Mouse (Mus musculus) hindbrain, embryonic 16.5 days (tissue): ENCODE measurements at regions not wholly inside any gene's neighbourhood (a gene's known extent, or its start where the extent isn't known, plus 50 kb on each side); places are given as distances from the start of the nearest gene placed in this dataset.

Source experiments
- ATAC-seq: fragments of 200-750 bp; cut with Nextera tagmentation; 2 replicates; pipeline ENCODE4 v1.8.0; 2017; ENCODE audit warnings: moderate TSS enrichment, moderate library complexity
- H3K27ac ChIP-seq: fragments of 300-500 bp; sonication (generic); 2 replicates; pipeline ENCODE4 v1.5.1; 2014; ENCODE audit warnings: low read depth, mild to moderate bottlenecking, control low read depth, low read length, moderate library complexity
- H3K27me3 ChIP-seq: fragments of 300-500 bp; sonication (generic); replicated peaks from 2 replicates; pipeline ENCODE4 v1.6.1; 2014; ENCODE audit warnings: low read length; ENCODE audit not compliant: control insufficient read depth, insufficient read depth
- H3K36me3 ChIP-seq: fragments of 300-500 bp; sonication (generic); 2 replicates; pipeline ENCODE4 v1.6.1; 2014; ENCODE audit warnings: mild to moderate bottlenecking, low read length, moderate library complexity, mixed read lengths; ENCODE audit not compliant: control insufficient read depth, insufficient read depth
- H3K4me1 ChIP-seq: fragments of 300-500 bp; sonication (generic); 2 replicates; pipeline ENCODE4 v1.6.1; 2014; ENCODE audit warnings: low read depth, low read length; ENCODE audit not compliant: control insufficient read depth, insufficient read depth
- H3K4me2 ChIP-seq: fragments of 300-500 bp; sonication (generic); 2 replicates; pipeline ENCODE4 v1.6.1; 2014; ENCODE audit warnings: mild to moderate bottlenecking, low read length, control low read depth, moderate library complexity
- H3K4me3 ChIP-seq: fragments of 300-500 bp; sonication (generic); 2 replicates; pipeline ENCODE4 v1.5.1; 2014; ENCODE audit warnings: mild to moderate bottlenecking, low read length, control low read depth, moderate library complexity
- H3K9ac ChIP-seq: fragments of 300-500 bp; sonication (generic); 2 replicates; pipeline ENCODE4 v1.6.1; 2014; ENCODE audit warnings: low read depth, mild to moderate bottlenecking, control low read depth, low read length, moderate library complexity
- H3K9me3 ChIP-seq: fragments of 300-500 bp; sonication (generic); 2 replicates; pipeline ENCODE4 v1.6.1; 2014; ENCODE audit warnings: mild to moderate bottlenecking, low read length, moderate library complexity; ENCODE audit not compliant: control insufficient read depth
- WGBS: fragments of 180-500 bp; shearing (Covaris S2); extraction: QIAGEN DNeasy Blood & Tissue Kit; methylation state at CpG from one replicate; pipeline ENCODE4 v1.1.7; 2014; 5-methylcytosine and 5-hydroxymethylcytosine counted together

DNA sequence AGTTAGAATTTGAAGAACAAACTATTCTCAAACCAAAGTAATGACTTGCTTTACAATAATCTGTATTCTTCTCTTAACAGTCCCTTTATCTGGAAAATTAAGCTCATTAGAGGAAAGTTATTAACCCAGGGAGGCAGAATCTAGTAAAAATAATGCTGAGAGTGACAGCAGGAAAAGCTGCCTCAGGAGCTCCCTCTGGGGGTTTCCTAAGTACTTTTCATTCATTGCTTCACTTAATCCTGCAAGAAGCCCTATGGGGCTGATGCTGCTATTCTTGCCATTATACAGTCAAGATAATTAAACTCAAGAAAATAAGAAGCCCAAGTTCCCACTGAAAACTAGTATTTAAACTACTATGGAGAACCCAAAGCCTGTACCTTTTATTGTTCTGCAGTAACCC lies 3563.9 kb upstream of the Gm7489 start:
- no peak overlapping the region for H3K4me2 ChIP-seq
- H3K36me3 ChIP-seq, result no peaks in the 10 kb centered on the region
- H3K4me1 ChIP-seq, result no peaks in the 10 kb centered on the region
- no peak overlapping the region for H3K27ac ChIP-seq
- no peak overlapping the region for H3K9ac ChIP-seq
- no peak for ATAC-seq
- H3K27me3 ChIP-seq, result no peaks in the 10 kb centered on the region
- no peaks in the 10 kb centered on the region for H3K9me3 ChIP-seq
- no peak overlapping the region for H3K4me3 ChIP-seq

DNA sequence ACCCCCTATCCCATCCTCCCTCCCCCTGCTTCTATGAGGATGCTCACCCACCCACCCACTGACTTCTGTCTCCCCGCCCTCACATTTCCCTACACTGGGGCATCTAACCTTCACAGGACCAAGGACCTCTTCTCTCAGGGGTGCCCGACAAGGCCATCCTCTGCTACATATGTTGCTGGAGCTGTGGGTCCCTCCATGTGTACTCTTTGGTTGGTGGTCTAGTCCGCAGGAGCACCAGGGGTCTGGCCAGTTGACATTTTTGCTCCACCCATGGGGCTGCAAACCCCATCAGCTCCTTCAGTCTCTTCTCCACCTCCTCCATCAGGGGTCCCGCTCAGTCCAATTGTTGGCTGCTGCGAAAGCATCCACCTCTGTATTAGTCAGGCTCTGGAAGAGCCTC lies 3539.2 kb upstream of the Gm7489 start:
- no peak overlapping the region for H3K4me3 ChIP-seq
- no peaks in the 10 kb centered on the region for H3K36me3 ChIP-seq
- H3K4me2 ChIP-seq, result no peak overlapping the region
- WGBS, result 94% methylated on average over 5 of the region's 5 CpGs
- no peak for ATAC-seq
- no peaks in the 10 kb centered on the region for H3K27me3 ChIP-seq
- no peak overlapping the region for H3K9ac ChIP-seq
- no peaks in the 10 kb centered on the region for H3K4me1 ChIP-seq
- no peak overlapping the region for H3K27ac ChIP-seq
- H3K9me3 ChIP-seq, result no peaks in the 10 kb centered on the region

DNA sequence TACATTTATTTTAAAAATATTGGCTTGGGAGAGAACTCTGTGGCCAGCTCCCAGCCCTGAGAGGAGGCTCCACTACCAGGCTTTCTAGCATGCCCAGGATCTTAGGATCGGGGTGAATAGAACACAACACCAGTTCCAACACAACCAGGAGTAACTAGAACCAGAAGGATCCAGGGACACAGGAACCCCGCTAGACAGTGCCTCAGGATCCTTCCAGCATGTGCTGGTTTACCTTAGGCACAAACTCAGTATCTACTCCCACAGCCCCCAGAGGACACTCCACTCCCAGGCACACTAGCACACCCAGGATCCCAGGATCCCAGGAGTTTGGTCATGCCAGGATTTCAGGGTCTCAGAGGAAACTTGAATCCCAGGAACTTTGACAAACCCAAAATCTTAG lies 3537.8 kb upstream of the Gm7489 start:
- ATAC-seq, result no peak
- Histone ChIP-seq H3K36me3 (no peaks in the 10 kb centered on the region), H3K9ac (no peak overlapping the region), H3K27me3 (no peaks in the 10 kb centered on the region), H3K27ac (no peak overlapping the region), H3K4me3 (no peak overlapping the region), H3K4me1 (no peaks in the 10 kb centered on the region), H3K9me3 (no peaks in the 10 kb centered on the region), H3K4me2 (no peak overlapping the region)
- 91% methylated on average over 2 of the region's 2 CpGs for WGBS

DNA sequence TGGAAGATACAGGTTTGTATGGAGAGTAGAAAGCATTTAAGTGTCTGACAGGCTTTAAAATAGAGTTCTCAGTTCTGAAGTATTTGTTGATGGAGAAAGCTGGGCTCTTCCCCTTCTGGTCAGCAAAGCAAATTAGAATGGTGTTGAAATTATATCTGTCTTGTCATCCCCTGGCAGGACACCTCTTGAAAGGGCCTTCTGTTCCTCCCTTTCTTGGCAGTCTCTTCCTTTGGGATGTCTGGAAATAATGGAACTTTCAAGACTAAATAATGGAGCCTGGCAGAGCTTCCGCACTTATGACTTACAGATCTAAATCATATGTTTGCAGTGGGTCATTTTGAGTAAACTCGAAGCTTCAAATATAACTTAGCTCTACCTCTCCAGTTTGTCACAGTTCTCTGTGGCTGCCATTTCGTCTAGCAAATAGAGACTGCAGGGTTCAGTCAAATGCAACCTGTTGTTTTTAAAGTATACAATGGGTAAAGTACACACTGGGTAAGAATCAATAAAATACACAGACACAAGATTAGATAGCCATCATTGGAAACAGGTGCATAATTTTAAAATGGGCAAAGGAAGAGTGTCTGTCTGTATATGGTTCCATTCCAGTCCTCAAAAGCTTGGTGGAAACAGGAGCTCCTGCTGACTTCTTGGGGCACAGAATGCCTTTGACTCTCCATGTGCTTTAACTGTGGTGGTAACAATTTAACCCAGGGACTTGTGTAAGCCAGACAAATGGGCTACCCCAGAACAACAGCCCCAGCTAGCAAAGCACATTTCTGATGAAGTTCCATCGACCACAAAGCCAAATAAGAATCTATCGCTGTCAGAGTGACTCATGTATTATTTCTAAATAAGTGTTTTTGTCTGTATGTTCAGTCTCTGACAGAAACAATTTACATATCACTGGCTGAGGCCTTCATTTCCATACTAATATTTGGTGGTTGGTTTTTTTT lies 3524.4 kb upstream of the Gm7489 start:
- WGBS, result 74% methylated on average over 5 of the region's 5 CpGs

DNA sequence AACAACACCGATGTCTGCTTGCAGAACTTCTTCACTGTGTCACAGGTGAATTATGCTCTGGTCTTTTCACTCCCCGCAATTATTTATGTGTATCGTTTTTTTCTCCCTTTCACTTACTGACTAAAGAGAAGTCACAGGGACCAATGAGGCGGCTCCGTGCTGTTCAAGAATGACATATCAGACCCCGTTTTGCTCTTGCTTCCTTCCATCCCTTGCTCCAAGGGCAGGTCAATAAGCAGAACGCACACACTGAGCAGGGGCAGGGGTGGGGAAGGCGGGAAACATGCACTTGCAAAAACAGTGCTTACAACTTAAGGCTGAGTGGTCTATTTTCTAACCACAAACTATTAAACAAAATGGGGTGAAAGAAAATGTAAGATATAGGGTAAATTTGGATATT lies 3523.4 kb upstream of the Gm7489 start:
- Histone ChIP-seq H3K9ac (no peak overlapping the region), H3K4me3 (no peak overlapping the region), H3K4me2 (no peak overlapping the region), H3K27ac (no peak overlapping the region), H3K4me1 (no peaks in the 10 kb centered on the region), H3K9me3 (no peaks in the 10 kb centered on the region), H3K27me3 (no peaks in the 10 kb centered on the region), H3K36me3 (no peaks in the 10 kb centered on the region)
- WGBS, result 84% methylated on average over 8 of the region's 8 CpGs
- ATAC-seq, result no peak

More for the DNA sequence above, 3524.4 kb upstream of the Gm7489 start:
- no peaks in the 10 kb centered on the region for H3K9me3 ChIP-seq
- no peaks in the 10 kb centered on the region for H3K4me1 ChIP-seq
- H3K36me3 ChIP-seq, result no peaks in the 10 kb centered on the region
- H3K27ac ChIP-seq, result no peak overlapping the region
- ATAC-seq, result no peak
- no peak overlapping the region for H3K4me2 ChIP-seq
- no peaks in the 10 kb centered on the region for H3K27me3 ChIP-seq
- H3K9ac ChIP-seq, result no peak overlapping the region
- no peak overlapping the region for H3K4me3 ChIP-seq

DNA sequence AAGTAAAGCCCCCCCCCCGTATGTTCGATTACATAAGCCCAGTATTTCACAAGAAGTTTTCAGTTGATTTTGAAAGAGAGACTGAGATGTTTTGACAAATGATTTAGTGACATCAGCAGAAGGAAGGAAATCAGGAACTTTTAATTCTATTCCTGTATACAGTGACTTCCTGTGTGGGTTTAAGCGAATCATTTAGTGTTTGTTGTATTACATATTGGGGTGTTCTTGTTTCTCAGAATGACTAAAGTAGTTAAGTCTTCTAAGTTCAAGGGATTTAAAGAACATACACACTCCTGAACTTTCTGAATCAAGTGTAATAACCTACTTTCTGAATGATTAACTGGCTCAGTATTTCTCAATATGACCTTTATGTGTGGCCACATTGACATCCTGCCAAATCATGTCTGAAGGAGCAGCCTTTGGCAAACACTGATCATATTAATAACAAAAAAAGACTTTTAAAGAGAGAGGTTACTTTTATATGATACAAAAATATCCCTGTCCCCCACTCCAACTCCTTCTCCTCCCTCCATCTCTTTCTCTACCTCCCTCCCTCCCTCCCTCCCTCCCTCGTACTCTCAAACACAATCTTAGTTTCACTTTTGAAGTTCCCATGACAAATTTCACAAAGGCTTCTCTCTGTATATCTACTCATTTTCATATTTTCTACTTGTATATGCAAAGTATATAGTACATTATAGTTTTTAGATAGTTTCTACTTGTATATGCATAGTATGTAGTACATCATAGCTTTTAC lies 3522.8 kb upstream of the Gm7489 start:
- Histone ChIP-seq H3K4me3 (no peak overlapping the region), H3K4me2 (no peak overlapping the region), H3K27ac (no peak overlapping the region), H3K9me3 (no peaks in the 10 kb centered on the region), H3K4me1 (no peaks in the 10 kb centered on the region), H3K27me3 (no peaks in the 10 kb centered on the region), H3K36me3 (no peaks in the 10 kb centered on the region), H3K9ac (no peak overlapping the region)
- no peak for ATAC-seq
- WGBS, result 86% methylated on average over 4 of the region's 4 CpGs

DNA sequence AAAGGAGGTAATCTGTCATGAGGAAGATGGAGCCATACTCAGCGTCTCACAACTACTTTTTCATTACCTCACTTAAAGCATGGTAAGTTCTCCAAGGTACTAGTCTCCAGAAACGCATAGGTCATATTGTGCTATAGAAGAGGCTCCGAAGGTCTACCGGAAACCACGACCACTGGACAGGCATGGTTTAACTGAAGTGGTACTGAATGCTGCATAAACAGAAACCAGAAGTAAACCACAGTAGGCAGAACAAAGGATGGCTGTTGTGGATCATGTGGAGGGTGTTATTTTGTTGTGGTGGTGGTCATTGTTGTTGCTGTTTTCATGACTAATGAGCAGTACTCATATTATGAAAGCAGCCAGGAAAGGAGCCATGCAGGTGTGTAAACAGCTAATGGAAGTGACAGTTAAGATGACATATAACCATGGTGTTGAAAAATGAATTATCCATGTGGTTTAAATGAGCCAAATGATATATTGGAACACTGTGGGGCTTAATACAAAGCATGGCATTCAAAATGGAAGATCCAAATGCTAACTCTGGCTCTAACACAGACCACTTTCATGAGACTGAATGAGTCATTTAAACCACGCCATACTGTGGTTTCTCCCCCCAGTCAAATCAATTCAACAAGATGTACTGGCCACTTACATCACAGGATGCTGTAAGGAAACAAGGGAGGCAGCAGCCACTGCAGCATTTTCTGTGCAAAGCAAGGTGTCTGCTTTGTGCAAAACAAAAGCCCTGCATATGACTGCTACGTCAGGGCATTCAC lies 3484.5 kb upstream of the Gm7489 start:
- Histone ChIP-seq H3K4me3 (no peak overlapping the region), H3K9me3 (no peaks in the 10 kb centered on the region), H3K4me1 (no peaks in the 10 kb centered on the region), H3K36me3 (no peaks in the 10 kb centered on the region), H3K27me3 (no peaks in the 10 kb centered on the region), H3K27ac (no peak overlapping the region), H3K9ac (no peak overlapping the region), H3K4me2 (no peak overlapping the region)
- no peak; the same call in 1 of the 2 replicates for ATAC-seq
- 83% methylated on average over 7 of the region's 7 CpGs for WGBS

DNA sequence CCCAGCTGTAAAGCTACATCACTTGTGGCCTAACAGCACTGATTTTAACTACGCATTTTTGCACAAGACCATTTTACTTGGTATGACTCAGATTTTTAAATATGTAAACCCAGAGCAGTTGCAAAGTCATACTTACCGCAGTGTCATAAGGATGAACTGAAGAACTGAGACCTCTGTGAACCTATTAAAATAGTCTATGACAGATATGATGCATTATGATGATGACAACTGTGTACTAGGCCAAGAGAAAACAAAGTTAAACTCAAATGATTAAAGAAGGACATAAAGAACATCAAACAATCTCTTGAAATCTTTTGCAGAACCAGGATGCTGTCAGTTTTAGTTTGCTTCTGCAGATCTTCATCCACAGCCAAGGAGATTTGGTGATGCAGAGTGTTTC lies 3483.3 kb upstream of the Gm7489 start:
- Histone ChIP-seq H3K4me2 (no peak overlapping the region), H3K9me3 (no peaks in the 10 kb centered on the region), H3K27me3 (no peaks in the 10 kb centered on the region), H3K9ac (no peak overlapping the region), H3K36me3 (no peaks in the 10 kb centered on the region), H3K27ac (no peak overlapping the region), H3K4me1 (no peaks in the 10 kb centered on the region), H3K4me3 (no peak overlapping the region)
- no peak for ATAC-seq
- 92% methylated on average over 2 of the region's 2 CpGs for WGBS

DNA sequence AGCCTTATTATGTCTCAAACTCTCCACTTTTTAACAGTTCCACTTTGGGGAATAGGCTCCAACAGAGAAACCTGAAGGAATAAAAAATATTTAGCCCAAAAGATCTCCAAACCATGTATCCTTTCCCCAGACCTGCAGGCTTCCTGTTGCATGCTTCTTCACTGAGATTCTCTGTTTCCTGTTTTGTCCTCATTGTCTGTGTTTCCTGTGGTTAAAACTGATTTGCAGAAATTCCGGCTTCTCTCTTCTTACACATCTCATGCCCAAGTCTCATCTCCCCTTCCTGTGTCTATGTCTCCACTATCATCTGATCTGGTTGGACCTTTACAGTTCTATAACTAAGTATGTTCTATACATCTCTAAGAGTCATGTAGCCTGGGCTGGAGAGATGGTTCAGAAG lies 3482.2 kb upstream of the Gm7489 start:
- H3K4me3 ChIP-seq, result no peak overlapping the region
- H3K27me3 ChIP-seq, result no peaks in the 10 kb centered on the region
- H3K27ac ChIP-seq, result no peak overlapping the region
- WGBS, result 88% methylated on average over 1 of the region's 1 CpGs
- H3K9ac ChIP-seq, result no peak overlapping the region
- no peak overlapping the region for H3K4me2 ChIP-seq
- H3K4me1 ChIP-seq, result no peaks in the 10 kb centered on the region
- H3K9me3 ChIP-seq, result no peaks in the 10 kb centered on the region
- H3K36me3 ChIP-seq, result no peaks in the 10 kb centered on the region
- no peak for ATAC-seq
